Mouse (Mus musculus) heart, postnatal 0 days (tissue): ENCODE measurements around the gene 1700019N19Rik.

ENCODE experiments used
- CTCF ChIP-seq: IDR thresholded peaks from 2 replicates; pipeline ENCODE4 v1.5.1; 2016; ENCODE audit warnings: antibody characterized with exemption, control low read depth, low read depth
- EP300 ChIP-seq: IDR thresholded peaks from 2 replicates; pipeline ENCODE4 v1.6.1; 2016; ENCODE audit warnings: antibody characterized with exemption, low read depth

GRCm38 (mm10) chr19:58776461-58776860 lies 17.8 kb downstream of the 1700019N19Rik start:
- no peak for TF ChIP-seq CTCF
- no peak for TF ChIP-seq EP300
